Mouse (Mus musculus): ENCODE data around the gene Bcl2.
"Not testable (repeated sequence)": the region's sequence is repeated elsewhere in the genome, so short reads cannot be mapped to it uniquely, and the experiment has no call there.

The Bcl2 gene

GRCm38 (mm10) chr1:106713621-106714529, at the start of gene Bcl2:
Gene Bcl2, minus strand, starts transcription at chr1:106714274.
- peak; percentile 65 for DNase-seq

DNA sequence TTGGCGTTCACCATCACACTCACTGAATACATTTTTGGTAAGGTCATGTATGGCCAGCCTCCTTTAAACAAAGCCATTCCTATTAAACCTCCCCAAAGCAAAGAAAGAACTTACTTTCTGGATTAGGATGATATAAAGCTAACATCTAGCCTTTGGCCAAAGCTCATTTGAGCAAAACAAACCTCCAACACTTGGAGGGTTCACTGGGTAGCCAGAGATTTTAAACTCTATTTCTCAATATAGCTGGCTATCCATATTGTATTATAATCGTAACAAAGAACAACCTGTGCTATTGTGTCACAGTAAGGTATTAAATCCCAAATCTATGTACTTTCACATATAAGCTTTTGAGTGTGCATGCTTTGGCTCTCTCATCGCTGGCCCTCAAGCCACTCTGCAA, 46.7 kb upstream of the Bcl2 start:
- DNase-seq = no peak

- DNase-seq = peak; percentile 95
Observed at GRCm38 (mm10) chr1:106759572-106760435, 45.7 kb upstream of the Bcl2 start, which contains the start of gene Kdsr. Gene Kdsr, minus strand, starts transcription at chr1:106759727.

GRCm38 (mm10) chr1:106758734-106759571, 44.9 kb upstream of the Bcl2 start:
- peak; percentile 26 for DNase-seq

GRCm38 (mm10) chr1:106756633-106757032, 42.6 kb upstream of the Bcl2 start:
- DNase-seq = no peak

GRCm38 (mm10) chr1:106752013-106752412, 37.9 kb upstream of the Bcl2 start:
- no peak for DNase-seq

DNA sequence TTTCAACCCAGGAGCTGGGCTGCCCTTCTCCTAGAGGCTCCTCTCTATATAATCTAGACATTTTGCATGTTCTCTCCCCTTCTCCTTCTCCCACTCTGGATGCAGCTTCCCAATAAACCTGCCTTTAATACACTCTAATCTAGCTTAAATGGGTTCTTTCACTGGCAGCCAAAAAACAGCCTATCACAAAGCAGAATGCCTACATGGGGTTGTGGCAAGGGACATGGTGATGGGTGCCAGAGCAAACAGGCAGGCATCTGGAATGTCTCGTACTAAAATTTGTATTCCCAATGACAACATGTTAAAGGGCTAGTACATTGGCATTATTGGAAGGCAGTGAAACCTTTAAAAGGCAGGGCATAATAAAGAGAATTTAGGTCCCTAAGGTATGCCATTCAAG, 36.6 kb upstream of the Bcl2 start:
- no peak for DNase-seq

- DNase-seq = no peak
Observed at GRCm38 (mm10) chr1:106748555-106749315, 34.7 kb upstream of the Bcl2 start.

- no peak for DNase-seq
Observed at GRCm38 (mm10) chr1:106742980-106743379, 28.9 kb upstream of the Bcl2 start.

DNA sequence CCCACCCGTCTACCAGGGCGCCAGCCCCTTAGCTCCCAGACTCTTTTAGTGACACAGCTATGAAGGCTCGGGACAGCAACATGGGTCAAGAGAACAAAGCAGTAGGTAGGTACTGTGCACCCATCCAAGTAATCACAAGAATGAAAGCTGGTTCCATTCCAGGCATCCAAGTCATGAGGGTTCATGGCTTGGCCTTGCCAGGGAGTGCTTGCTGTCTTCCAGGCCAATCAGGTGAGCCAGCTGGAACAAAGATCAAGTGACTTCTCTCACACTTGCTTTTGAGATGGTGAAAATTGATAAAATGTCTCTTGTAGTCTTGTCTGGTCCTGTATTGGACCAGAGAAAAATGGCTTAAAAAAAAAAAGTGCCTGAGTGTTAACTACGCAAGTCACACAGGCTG, 26.7 kb upstream of the Bcl2 start:
- no peak for DNase-seq

DNA sequence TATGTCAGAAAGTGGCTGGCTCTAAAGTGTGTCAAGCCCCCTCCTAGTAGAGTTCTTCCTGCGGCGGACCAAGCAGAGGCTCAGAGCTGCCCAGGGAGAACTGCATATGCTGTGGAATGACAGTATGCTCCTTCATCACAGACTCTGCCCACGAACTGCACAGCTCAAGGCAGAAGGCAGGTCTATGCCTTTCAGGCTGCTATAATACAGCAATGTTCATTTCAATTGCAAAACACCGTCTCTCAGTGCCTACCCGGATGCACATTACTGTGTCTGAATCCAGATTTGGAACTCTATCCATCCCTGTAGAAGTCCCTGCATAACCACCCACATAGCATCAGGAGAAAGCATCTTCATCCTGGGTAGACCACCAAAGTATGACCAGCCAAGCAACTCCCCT, 25.7 kb upstream of the Bcl2 start:
- no peak for DNase-seq

DNA sequence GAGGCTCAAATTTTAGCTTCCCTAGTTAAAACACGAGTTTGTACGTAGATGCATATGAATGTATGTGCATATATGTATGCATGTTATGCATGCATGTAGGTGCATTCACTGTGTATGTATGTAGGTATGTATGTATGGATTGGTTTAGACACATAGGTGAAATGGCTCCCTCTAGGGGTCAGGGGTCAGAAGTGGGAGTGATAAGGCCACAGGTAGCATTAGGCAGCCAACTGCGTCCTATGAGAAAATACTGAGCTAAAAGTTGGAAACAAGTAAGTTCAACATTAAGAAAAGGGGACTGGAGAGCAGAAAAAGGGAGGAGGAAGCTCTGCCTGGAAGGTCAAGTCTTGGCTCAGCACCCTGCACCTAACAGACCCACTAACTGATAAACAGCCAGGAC, 24.0 kb upstream of the Bcl2 start:
- peak; percentile 51 for DNase-seq

DNA sequence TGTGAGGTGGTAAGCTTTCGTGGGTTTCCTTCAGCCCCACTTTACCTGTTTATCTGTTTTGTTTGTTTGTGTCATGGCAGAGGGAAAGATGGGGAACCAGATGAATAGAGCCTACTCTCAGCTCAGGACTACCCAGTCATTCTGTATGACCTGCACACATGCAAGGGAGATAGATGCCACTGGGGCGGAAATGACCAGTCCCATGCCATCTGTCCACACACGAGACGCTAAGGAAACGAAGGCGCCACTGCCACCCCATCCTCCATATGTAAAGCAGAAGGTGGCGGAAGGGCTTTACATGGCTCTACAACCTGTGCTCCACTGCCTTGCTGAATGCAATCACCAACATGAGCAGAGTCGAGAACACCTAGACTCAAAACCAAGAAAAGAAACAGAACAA, 22.1 kb upstream of the Bcl2 start:
- no peak for DNase-seq

- DNase-seq = peak; percentile 33
Observed at GRCm38 (mm10) chr1:106735586-106735985, 21.5 kb upstream of the Bcl2 start.

GRCm38 (mm10) chr1:106722061-106722460, 8.0 kb upstream of the Bcl2 start:
- DNase-seq = no peak

DNA sequence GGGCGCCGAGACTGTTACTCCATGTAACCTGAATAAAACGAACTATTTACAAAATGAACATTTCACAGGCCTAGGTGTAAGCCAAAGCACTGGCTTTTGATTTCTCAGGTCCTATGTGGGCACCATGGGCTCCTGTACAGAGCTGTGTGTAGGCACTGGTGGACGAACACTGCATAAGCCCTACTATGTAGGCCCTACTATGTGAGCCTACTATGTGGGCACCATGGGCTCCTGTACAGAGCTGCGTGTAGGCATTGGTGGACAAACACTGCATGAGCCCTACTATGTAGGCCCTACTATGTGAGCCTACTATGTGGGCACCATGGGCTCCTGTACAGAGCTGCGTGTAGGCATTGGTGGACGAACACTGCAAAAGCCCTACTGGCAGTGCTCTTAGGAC, 3.7 kb upstream of the Bcl2 start:
- DNase-seq = not testable (repeated sequence)

DNA sequence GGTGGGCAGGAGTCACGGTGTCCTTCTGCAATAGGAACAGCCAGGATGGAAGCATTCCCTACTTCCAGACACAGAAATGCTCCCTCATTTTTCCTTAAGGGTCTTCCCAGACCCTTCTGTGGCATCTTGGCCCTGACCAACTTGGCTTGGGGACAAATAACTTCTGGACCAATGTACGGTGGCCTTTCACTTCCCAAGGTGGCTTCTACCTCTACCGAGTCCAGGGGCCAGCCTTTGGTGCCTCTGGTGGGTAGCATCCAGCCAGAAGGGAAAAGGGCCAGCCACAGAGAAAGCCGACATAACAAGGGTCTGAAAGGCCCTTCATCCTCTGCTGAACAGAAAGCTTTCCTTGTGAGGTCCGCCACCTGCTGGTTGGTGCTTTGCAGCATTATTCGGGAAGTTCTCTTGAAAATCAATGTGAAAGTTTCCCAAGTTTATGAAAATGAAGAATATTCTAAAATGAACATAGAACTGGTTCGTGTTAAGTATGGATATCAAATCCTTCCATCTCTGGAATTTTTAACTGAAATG, 3.1 kb upstream of the Bcl2 start:
- peak; percentile 60 for DNase-seq

GRCm38 (mm10) chr1:106716141-106716540, 2.1 kb upstream of the Bcl2 start:
- DNase-seq = no peak

DNA sequence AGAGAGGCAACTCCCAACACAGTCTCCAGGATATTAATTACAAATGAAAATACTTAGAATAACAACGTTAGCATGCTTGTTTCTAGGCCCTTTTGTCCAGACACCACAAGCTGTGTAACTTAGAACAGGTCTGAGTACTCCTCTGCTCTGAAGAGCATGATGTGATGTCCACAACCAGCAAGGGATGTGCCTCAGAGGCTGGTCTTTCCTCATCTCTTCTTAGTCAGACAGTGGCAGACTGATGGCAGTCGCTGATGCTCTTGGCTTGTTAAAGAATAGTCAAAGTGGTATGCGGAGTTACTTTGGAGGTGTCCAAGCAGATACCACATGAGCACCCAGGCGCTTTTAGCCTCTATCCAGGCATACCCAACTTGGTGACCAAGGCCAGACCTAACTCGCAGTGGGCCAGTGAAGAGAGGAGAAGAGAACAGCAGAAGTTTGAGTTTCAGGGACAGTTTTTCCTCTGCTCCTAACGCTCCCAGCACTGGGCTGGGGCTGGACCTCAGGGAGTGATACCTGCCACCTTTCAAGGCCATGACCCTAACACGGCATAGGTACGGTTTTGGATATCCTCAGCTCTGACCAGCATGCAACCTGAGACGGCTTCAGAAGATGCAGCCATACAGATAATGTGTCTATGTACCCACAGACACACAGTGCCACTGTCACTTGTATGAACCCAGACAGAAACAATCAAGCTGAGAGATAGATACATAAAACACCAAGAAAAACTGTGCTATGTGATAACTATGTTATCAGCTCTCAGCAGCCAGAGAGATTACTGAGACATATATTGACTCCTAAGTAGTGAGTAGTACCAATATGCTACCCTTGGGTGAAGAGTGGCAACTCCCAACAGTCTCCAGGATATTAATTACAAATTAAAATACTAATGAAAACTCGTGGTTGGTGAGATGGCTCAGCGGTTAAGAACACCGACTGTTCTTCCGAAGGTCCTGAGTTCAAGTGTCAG, 1.3 kb upstream of the Bcl2 start:
- DNase-seq = no peak

DNA sequence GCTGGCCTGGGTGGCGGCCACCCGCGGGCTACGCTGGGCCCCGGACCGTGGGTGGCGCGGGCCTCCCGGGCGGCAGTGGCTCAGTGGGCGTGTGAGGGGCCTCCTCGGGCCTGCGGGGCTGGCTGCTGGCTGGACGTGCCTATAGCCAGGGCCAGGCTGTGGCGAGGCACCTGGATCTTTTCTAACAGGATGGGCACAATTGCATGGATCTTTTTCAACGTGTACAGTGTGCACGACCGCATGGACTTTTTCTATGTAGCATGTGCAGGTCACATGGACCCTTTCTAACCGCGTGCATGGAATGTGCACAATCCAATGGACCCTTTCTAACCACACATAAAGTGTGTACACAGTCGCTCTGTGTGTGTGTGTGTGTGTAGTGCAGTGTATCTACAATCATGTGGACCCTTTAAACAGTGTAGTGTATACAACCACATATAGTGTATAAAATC, 482 bp upstream of the Bcl2 start:
- DNase-seq = no peak

Data from liver (tissue).